Mouse (Mus musculus): ENCODE data around the gene Sptssa.

Gene Sptssa

DNA sequence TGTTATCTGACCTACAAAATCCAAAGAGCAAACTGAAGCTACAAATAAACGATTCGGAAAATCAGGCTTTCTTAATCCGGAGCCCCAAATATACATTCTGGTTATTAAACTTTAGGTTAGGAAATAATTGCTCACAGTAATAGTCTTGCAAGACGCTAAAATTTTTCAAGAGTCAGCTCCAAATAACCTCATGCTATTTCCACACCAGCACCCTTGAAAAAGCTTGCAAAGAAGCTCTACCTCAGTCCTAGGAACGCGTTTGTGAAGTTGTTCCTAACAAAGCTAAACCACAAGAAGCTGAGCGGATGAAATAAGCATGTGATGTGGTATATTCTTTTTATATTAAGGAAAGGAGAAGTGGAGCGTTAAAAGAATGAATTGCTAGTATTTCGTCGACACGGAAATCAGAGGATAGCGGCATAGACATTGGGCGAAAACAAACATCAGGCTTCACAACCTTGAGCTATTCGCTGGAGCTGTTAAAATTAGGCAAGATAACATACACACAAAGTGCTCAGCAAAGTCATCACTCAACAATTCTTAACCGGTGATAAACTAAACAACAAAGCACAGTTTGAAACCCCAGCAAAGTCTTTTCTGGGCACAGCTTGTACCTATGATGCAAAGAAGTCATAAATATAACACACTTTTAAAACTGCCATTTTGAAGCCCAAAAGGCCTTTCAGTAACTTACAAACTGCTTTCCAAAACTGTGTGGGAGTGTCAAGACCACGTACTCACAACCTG, 908 bp downstream of the Sptssa start:
- DNase-seq (ENCODE audit: low spot score): no peak

GRCm38 (mm10) chr12:54654741-54655140, 1.6 kb downstream of the Sptssa start:
- DNase-seq (ENCODE audit: low spot score): no peak

DNA sequence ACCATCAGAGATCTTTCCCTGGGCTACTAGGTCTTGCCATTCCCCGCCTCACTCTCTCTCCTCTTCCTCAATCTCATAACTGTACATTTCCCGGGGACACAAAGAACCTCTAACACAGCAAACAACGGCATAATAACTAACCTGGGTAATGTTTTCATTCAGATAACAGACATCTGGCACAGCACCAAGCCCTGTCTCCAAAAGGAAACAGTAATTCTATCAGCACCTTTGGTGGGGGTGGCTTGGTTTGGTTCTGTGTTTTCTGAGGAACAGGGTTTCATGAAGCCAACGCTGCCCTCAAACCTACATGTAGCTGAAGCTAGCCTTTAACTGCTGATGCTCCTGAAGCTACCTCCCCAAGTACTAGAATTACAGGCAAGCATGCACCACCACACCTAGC, 2.2 kb downstream of the Sptssa start:
- DNase-seq (ENCODE audit: low spot score): no peak

DNA sequence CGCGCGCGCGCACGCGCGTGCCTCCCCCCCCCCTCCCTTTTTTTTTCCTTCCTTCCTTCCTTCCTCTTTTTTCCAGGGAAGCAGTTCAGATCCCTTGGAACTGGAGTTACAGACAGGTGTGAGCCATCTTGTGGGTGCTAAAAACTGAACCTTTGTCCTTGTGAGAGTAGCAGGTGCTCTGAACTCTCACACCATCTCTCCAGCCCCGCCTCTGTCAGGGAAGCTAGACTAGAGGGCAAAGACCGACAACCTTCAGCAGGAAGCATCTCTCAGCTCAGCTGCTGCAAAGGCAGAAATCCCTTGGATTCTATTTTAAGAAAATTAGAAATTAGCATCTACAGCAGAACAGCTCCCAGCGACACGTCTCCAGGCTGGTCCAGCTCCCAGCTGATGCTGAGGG, 4.0 kb downstream of the Sptssa start:
- no peak for DNase-seq (ENCODE audit: low spot score)

GRCm38 (mm10) chr12:54651820-54652219, 4.6 kb downstream of the Sptssa start:
- DNase-seq (ENCODE audit: low spot score): no peak

DNA sequence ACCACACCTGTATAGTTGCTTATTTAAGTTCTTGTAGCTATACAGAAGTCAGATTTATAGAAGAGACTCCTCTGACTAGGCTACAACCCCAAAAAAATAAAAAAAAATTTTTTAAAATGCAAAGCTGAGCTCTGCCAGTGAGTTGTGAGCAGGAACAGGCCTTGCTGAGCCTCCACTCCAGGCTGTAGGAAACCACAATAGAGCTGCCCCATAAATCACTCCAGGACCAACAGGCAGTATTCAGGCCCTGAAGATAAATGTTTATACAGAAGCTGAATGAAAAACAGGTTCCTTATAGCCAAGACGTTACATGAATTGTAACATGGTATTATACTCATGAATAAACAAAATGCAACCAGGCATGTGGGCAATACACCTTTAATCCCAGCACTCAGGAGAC, 5.2 kb downstream of the Sptssa start:
- DNase-seq (ENCODE audit: low spot score): no peak

- DNase-seq (ENCODE audit: low spot score): no peak
These were observed 11.4 kb downstream of the Sptssa start for GRCm38 (mm10) chr12:54644947-54645346.

DNA sequence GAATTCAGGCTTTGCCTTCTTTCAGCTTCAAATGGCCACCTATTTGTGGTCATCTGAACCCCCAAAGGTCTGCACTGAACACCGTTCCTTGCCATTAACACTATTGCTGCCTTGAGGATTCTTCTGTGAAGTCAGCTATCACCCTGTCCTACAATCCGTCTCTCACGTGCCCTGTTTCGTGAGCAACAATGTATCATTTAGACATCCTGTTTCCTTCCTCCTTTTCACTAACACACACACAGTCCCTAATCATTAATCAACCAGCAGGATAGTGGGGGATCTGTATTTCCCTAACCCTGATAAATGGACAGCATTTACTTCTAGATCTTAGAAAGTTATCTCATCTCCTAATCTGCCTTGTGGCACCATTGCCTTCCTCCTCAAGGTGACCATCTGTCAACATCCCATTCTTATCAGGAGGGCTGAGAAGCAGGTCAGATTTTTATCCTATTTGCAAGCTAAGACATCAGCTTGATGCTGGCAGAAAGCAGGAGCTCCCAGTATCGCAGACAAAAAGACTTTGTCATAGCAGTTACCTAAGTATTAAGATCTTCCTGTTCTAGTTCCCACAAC, 13.0 kb downstream of the Sptssa start:
- no peak for DNase-seq (ENCODE audit: low spot score)

- no peak for DNase-seq (ENCODE audit: low spot score)
These were observed 15.0 kb downstream of the Sptssa start for GRCm38 (mm10) chr12:54641374-54641773.

GRCm38 (mm10) chr12:54640259-54640658, 16.1 kb downstream of the Sptssa start:
- no peak for DNase-seq (ENCODE audit: low spot score)

DNA sequence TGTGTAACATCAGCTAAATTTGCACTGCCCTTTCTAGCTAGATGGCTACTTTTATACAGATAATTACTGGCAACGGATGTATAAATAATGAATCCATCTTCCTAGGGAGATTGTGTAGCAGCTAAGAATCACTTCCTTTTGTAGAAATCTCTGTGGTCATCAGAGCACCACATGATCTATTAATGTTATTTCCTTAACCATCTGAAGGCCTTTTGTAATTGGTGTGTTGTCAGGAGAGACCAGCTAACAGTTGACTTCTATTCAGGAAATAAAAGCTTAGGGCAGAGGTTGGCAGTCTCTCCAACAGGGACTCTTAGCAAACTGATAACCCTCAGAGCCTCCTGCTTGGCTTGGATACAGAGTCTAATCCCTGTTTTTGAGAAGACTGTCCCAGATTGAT, 19.3 kb downstream of the Sptssa start:
- no peak for DNase-seq (ENCODE audit: low spot score)

GRCm38 (mm10) chr12:54632141-54632540, 24.2 kb downstream of the Sptssa start:
- DNase-seq (ENCODE audit: low spot score): no peak

DNA sequence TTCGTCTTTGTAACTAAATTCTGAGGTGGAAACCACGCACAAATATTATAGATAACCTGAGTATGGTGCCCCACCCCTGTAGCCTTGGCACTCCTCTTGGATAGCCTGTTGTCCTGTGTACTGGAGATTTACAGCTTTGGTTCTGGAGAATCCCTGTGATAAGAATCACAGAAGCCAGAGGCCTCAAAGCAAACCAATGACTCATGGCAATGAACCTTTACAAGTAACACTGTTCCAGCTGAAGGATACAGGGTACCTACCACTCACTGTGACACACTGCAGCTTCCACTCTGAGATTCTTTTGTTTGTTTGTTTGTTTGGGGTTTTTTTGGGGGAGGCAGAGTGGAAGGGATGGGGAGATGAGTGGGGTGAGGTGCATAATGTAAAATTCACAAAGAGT, 34.4 kb downstream of the Sptssa start:
- DNase-seq (ENCODE audit: low spot score): no peak

DNA sequence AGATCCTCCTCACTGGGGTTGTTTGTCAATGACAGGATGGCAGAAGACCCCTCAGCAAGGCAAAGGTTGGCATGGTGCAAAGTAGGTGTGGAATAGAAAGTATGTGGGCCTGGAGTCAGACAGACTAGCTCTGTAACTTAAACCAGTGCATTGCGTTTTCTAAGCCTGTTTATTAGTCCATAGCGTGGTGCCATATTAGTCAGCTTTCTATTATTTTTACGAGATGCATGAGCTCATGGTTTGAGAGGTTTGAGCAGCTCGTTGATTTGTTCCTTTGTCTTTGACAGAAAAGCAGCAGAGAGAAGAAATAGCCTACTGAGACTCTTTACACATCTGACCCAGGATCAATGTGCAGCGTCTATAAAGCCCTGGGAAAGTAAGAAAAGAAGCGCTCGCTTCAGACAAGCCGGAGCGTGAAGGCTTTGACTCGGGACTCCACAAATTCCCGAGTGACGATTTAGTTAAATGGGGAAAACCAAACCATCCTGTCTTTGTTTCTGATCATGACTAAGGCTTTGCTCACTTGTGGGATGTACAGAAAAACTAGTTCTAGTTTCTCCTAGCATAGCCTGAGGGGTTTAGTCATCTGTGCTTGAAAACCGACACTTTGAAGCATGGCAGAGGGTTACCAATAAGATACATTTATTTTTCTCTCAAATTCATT, 36.2 kb downstream of the Sptssa start:
- no peak for DNase-seq (ENCODE audit: low spot score)

DNA sequence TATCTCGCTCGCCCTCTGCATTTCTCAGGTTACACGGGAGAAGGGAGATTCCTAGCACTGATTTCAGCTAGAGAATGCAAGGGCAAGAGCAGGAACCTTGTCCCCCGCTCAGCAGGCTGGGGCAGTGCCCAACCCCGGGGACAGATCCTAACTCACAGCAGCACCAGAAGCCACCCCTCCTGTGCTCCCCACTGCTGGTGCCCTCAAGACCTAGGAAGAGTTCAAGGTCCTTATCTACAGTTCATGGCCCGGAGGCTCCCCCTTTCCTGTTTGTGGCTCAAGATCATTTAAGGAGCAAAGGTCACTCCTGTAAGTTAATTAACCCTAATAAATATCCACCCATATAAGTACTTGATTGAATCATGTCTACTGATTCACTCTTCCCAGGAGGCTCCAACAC, 47.4 kb downstream of the Sptssa start:
- no peak for DNase-seq (ENCODE audit: low spot score)

DNA sequence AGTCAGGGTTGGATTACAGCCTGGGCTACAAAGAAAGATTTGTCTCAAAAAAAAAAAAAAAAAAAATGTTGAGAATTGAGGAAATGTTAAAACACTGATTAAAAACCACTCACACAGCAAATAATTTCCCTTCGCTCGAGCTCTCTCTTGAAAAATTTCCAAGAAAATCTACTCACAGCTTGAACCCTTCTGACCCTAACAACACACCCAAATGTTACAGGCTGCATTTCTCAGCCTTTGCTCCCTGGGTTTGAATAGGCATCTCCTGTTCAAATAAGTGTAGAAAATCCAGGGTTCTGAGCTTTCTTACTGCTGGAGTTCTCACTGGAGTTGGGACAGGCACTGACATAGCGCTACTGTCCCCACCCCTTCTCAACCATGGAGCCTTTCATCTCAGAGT, 51.2 kb downstream of the Sptssa start:
- no peak for DNase-seq (ENCODE audit: low spot score)

DNA sequence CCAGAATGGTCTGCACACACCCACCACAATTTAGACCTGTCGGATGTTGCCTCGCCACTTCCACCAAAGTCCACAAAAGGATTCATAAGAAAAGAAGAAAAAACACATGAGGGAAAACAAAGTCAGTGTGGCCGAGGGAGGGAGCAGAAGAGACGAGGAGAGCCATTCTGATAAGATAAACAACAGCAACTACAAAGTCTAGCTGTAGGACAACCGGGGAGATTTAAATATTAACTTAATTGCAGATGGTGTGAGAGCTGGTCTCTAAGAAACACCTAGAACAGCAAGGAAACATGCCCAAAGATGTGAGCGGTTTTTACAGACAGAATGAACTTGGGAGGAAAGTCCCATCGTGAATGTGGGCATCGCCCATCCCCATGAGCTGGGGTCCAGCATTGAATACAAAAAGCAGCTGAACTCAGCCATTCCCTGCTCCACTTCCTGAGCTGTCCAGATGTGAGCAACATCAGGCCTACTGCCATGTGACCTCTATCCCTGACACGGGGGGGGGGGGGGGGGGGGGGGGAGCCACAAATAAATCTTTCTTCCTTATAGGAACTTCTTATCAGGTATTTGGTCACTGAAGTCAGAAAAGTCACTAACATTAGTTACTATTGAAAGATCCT, 52.7 kb downstream of the Sptssa start:
- no peak for DNase-seq (ENCODE audit: low spot score)

- DNase-seq (ENCODE audit: low spot score): no peak
These were observed 55.9 kb downstream of the Sptssa start for GRCm38 (mm10) chr12:54600482-54600881.

DNA sequence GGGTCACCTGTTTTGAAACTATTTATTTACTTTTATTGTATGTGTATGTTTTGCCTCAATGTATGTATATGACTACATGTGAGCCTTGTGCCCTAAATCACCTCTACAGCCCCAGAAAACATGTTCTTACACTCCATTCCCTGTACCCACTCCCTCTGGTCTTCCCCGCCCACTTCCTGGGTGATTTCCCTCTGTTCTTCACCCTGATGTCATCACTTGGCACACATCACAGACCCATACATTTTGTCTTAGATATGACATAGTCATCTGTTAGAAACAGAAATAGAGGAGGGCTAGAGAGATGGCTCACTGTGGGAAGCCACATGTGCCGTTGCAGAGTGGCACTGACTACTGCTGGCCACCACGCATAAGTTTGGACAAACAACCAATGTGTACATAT, 58.0 kb downstream of the Sptssa start:
- no peak for DNase-seq (ENCODE audit: low spot score)

- no peak for DNase-seq (ENCODE audit: low spot score)
These were observed 59.7 kb downstream of the Sptssa start for GRCm38 (mm10) chr12:54596715-54597114.

All from ovary, adult 18-20 months (tissue).